Mouse (Mus musculus) C2C12 (cell line): ENCODE results near the gene Cubn. TPM values are rescaled to one million over a fixed set of nuclear protein-coding genes. Genes with fewer than 3 reads are reported as not detected.

Experiments used
- H3K27me3 ChIP-seq: one replicate; pipeline ENCODE4 v1.6.1; 2011; ENCODE audit not compliant: control insufficient read depth, insufficient read depth, insufficient read length
- H3K36me3 ChIP-seq: one replicate; pipeline ENCODE4 v1.6.1; 2011; ENCODE audit not compliant: control insufficient read depth, insufficient read depth
- H3K4me3 ChIP-seq: one replicate; pipeline ENCODE4 v1.5.1; 2011; ENCODE audit warnings: mild to moderate bottlenecking, control low read depth; ENCODE audit not compliant: poor library complexity, insufficient read depth, severe bottlenecking
- H3K79me2 ChIP-seq: one replicate; pipeline ENCODE4 v1.6.1; 2011; ENCODE audit not compliant: control insufficient read depth, insufficient read depth
- H3K79me3 ChIP-seq: one replicate; pipeline ENCODE4 v1.6.1; 2011; ENCODE audit warnings: low read depth, control low read depth
- H3ac ChIP-seq: one replicate; pipeline ENCODE3; 2011; ENCODE audit warnings: low read depth; ENCODE audit not compliant: control insufficient read depth, insufficient read length
- CEBPB ChIP-seq: IDR thresholded peaks from one replicate; pipeline ENCODE4 v1.6.1; 2011; ENCODE audit warnings: low read depth, mild to moderate bottlenecking, control low read depth, moderate library complexity
- CTCF ChIP-seq: IDR thresholded peaks from one replicate; pipeline ENCODE4 v1.5.1; 2011; ENCODE audit not compliant: control insufficient read depth, insufficient read depth, insufficient read length
- FOSL1 ChIP-seq: IDR thresholded peaks from one replicate; pipeline ENCODE4 v1.8.0; 2011; ENCODE audit warnings: mild to moderate bottlenecking, low read length; ENCODE audit not compliant: poor library complexity, insufficient read depth, severe bottlenecking
- MAX ChIP-seq: IDR thresholded peaks from one replicate; pipeline ENCODE4 v1.6.1; 2011; ENCODE audit warnings: mild to moderate bottlenecking, control low read depth
- MYOD1 ChIP-seq: IDR thresholded peaks from one replicate; pipeline ENCODE4 v1.6.1; 2011; ENCODE audit warnings: low read depth; ENCODE audit not compliant: control insufficient read depth, insufficient read length
- MYOG ChIP-seq: IDR thresholded peaks from one replicate; pipeline ENCODE4 v1.6.1; 2011; ENCODE audit not compliant: control insufficient read depth, insufficient read length; ENCODE audit errors: extremely low read depth
- USF1 ChIP-seq: IDR thresholded peaks from one replicate; pipeline ENCODE4 v1.6.1; 2011; ENCODE audit warnings: low read depth, mild to moderate bottlenecking, control low read depth, moderate library complexity
- polyA plus RNA-seq: library from polyadenylated mRNA; unstranded; fragments of >200 nt; fragmentation: generic; extraction: Trizol; gene quantifications from one replicate; pipeline ENCODE4 v1.2.1, GENCODE M21; 2012; ENCODE audit warnings: missing spikeins

Gene Cubn
- polyA plus RNA-seq, 1 experiment, result 0.36 TPM

- TF ChIP-seq MYOG (no peak), MAX (no peak), CTCF (no peak), CEBPB (no peak), MYOD1 (no peak), USF1 (no peak), FOSL1 (no peak)
- Histone ChIP-seq H3ac (peak overlapping the region; percentile 22), H3K36me3 (no peaks in the 10 kb centered on the region), H3K4me3 (no peak overlapping the region), H3K27me3 (no peaks in the 10 kb centered on the region), H3K79me2 (no peaks in the 10 kb centered on the region), H3K79me3 (no peaks in the 10 kb centered on the region)
These were observed 106.7 kb downstream of the Cubn start for GRCm38 (mm10) chr2:13384775-13385541.

- Histone ChIP-seq H3K4me3 (no peak overlapping the region), H3K27me3 (no peaks in the 10 kb centered on the region), H3K36me3 (no peaks in the 10 kb centered on the region), H3ac (no peak overlapping the region), H3K79me3 (no peaks in the 10 kb centered on the region), H3K79me2 (no peaks in the 10 kb centered on the region)
- TF ChIP-seq MYOD1, result no peak
- TF ChIP-seq CEBPB, result no peak
- no peak for TF ChIP-seq MYOG
- TF ChIP-seq CTCF, result no peak
- TF ChIP-seq MAX, result no peak
- TF ChIP-seq USF1, result no peak
- no peak for TF ChIP-seq FOSL1
These were observed 115.4 kb downstream of the Cubn start for GRCm38 (mm10) chr2:13376166-13376565.

DNA sequence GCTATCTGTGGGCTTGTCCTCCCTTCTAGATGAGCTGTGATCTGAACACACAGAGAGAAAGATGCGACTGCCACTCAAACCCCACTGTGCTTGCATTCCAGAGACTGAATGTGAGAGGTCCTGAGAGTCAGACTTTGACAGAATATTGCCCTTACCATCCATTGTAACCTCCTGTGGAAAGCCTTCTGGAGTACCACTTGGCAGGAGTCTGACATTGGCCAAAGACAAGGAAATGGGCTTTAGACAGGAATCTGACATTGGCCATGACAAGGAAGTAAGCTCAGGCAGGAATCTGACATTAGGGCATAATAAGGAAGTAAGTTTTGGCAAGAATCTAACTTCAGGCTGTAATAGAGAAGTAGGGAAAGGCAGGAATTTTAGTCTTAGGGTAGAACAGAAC lies 118.3 kb downstream of the Cubn start:
- Histone ChIP-seq H3K79me2 (no peaks in the 10 kb centered on the region), H3K4me3 (no peak overlapping the region), H3K27me3 (no peaks in the 10 kb centered on the region), H3K79me3 (no peaks in the 10 kb centered on the region), H3ac (no peak overlapping the region), H3K36me3 (no peaks in the 10 kb centered on the region)
- TF ChIP-seq MYOG (no peak), CTCF (no peak), FOSL1 (no peak), MAX (no peak), USF1 (no peak), MYOD1 (no peak)

DNA sequence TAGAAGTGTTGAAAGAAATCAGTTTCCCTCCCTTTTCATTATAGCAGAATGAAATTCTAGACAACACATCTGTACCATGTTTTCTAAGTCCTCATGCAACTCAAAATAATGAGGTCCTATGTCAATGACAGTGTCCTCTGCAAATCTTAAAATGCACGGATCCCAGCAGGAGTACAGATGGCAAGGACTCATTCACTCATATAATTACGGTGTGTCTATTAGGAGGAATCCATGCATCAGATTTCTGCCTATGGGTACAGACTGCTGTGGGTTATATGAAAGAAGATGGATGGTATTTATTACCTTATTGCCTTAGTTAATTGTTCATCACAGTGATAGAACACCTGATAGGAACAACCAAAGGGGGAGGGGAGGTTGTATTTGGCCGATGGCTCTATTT lies 118.8 kb downstream of the Cubn start:
- Histone ChIP-seq H3K79me2 (no peaks in the 10 kb centered on the region), H3K27me3 (no peaks in the 10 kb centered on the region)

GRCm38 (mm10) chr2:13372256-13372824 lies 119.3 kb downstream of the Cubn start:
- H3ac ChIP-seq, result no peak overlapping the region
- TF ChIP-seq MYOG, result no peak
- peak; percentile 59 for TF ChIP-seq MYOD1
- no peak for TF ChIP-seq CTCF
- peak; percentile 21 for TF ChIP-seq FOSL1
- H3K79me2 ChIP-seq, result no peaks in the 10 kb centered on the region
- H3K27me3 ChIP-seq, result no peaks in the 10 kb centered on the region
- H3K79me3 ChIP-seq, result no peaks in the 10 kb centered on the region
- H3K4me3 ChIP-seq, result no peak overlapping the region
- no peaks in the 10 kb centered on the region for H3K36me3 ChIP-seq

More for the DNA sequence above, 118.8 kb downstream of the Cubn start:
- no peak overlapping the region for H3K4me3 ChIP-seq
- TF ChIP-seq MYOG, result no peak
- no peak for TF ChIP-seq CTCF
- TF ChIP-seq MAX, result no peak
- no peak for TF ChIP-seq CEBPB
- no peak for TF ChIP-seq FOSL1
- TF ChIP-seq MYOD1, result no peak
- no peak for TF ChIP-seq USF1
- H3K79me3 ChIP-seq, result no peaks in the 10 kb centered on the region
- H3K36me3 ChIP-seq, result no peaks in the 10 kb centered on the region
- H3ac ChIP-seq, result no peak overlapping the region
